Mouse (Mus musculus) E14TG2a.4 (cell line): ENCODE measurements around the gene Cmtm4.

Experiments used
- CTCF ChIP-seq: conservative IDR thresholded peaks from 2 replicates; pipeline ENCODE4 v1.5.1; 2014; ENCODE audit warnings: low read length
- NANOG ChIP-seq: IDR thresholded peaks from 2 replicates; pipeline ENCODE4 v1.6.1; 2014; ENCODE audit warnings: borderline replicate concordance, low read length, mixed read lengths
- POU5F1 ChIP-seq: IDR thresholded peaks from 2 replicates; pipeline ENCODE4 v1.6.1; 2014; ENCODE audit warnings: low read length, borderline replicate concordance

GRCm38 (mm10) chr8:104354504-104354903 lies 41.1 kb downstream of the Cmtm4 start:
- TF ChIP-seq CTCF (no peak), NANOG (no peak), POU5F1 (no peak)
